Mouse (Mus musculus) heart, embryonic 11.5 days (tissue): ENCODE results near the gene B4galt1. TPM values are rescaled to one million over a fixed set of nuclear protein-coding genes. Genes with fewer than 3 reads are reported as not detected.
A peak's percentile ranks its signal among the peaks of the same experiment; 100 is the strongest.

ENCODE experiments used
- ATAC-seq: fragments of 200-750 bp; cut with Nextera tagmentation; replicated peaks from 2 replicates; pipeline ENCODE4 v1.8.0; 2017; ENCODE audit warnings: moderate library complexity; ENCODE audit not compliant: insufficient number of reproducible peaks, low FRiP score, low TSS enrichment
- H3K27ac ChIP-seq: fragments of 300-500 bp; sonication (generic); 2 replicates; pipeline ENCODE4 v1.5.1; 2014; ENCODE audit warnings: mild to moderate bottlenecking, low read depth, low read length
- H3K27me3 ChIP-seq: fragments of 300-500 bp; sonication (generic); 2 replicates; pipeline ENCODE4 v1.6.1; 2014; ENCODE audit warnings: mild to moderate bottlenecking, low read length, mixed read lengths; ENCODE audit not compliant: control insufficient read depth, insufficient read depth
- H3K36me3 ChIP-seq: fragments of 300-500 bp; sonication (generic); 2 replicates; pipeline ENCODE4 v1.6.1; 2014; ENCODE audit warnings: mild to moderate bottlenecking, low read length, moderate library complexity, mixed read lengths; ENCODE audit not compliant: control insufficient read depth, insufficient read depth
- H3K4me1 ChIP-seq: fragments of 300-500 bp; sonication (generic); 2 replicates; pipeline ENCODE4 v1.6.1; 2014; ENCODE audit warnings: low read length; ENCODE audit not compliant: control insufficient read depth, insufficient read depth
- H3K4me2 ChIP-seq: fragments of 300-500 bp; sonication (generic); 2 replicates; pipeline ENCODE4 v1.6.1; 2014; ENCODE audit warnings: mild to moderate bottlenecking, moderate library complexity
- H3K4me3 ChIP-seq: fragments of 300-500 bp; sonication (generic); 2 replicates; pipeline ENCODE4 v1.5.1; 2014; ENCODE audit warnings: low read depth, low read length
- H3K9ac ChIP-seq: fragments of 300-500 bp; sonication (generic); 2 replicates; pipeline ENCODE4 v1.6.1; 2014; ENCODE audit warnings: mild to moderate bottlenecking, low read depth, low read length, moderate library complexity
- H3K9me3 ChIP-seq: fragments of 300-500 bp; sonication (generic); replicated peaks from 2 replicates; pipeline ENCODE4 v1.6.1; 2016; ENCODE audit warnings: low read length; ENCODE audit not compliant: control insufficient read depth
- WGBS: fragments of 180-500 bp; shearing (Covaris S2); extraction: QIAGEN DNeasy Blood & Tissue Kit; methylation state at CpG from one replicate; pipeline ENCODE4 v1.1.7; 2014; ENCODE audit not compliant: insufficient replicate concordance; 5-methylcytosine and 5-hydroxymethylcytosine counted together
- polyA plus RNA-seq: library from polyadenylated mRNA; unstranded; fragments of >200 nt; fragmentation: Nextera tagmentation; extraction: Ambion mirVana; gene quantifications from 2 replicates; pipeline ENCODE4 v1.2.1, GENCODE M21; 2014

The B4galt1 gene
- polyA plus RNA-seq, 1 experiment from 2014 or later = 43.9 TPM

DNA sequence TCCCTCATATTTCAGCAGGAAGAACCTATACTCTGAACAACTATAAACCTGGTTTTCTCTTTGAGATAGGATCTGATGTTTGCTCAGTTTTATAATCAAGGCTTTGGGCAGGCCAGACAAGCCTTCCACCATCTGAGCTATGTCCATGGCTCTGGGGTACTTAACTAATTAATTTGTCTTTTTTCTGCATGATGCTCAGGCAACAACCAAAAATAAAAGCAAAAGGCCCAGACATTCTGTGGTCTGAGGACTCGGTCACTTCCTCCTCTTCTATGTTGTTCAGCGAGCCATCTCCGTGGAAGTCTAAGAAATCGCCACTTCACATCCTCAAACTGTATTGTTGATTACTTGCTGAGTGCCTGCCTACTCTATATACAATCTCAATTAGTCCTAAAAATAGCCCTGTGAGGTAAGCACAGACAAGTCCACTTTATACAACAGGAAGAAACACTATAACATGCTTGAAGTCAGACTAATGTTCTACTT, 2.0 kb downstream of the B4galt1 start:
- Histone ChIP-seq H3K27ac (peak overlapping the region; percentile 96), H3K4me2 (peak overlapping the region; percentile 69), H3K27me3 (no peaks in the 10 kb centered on the region), H3K9me3 (no peaks in the 10 kb centered on the region), H3K9ac (peak overlapping the region; percentile 91), H3K4me3 (peak overlapping the region; percentile 80), H3K4me1 (peaks cover 46% of the 10 kb centered on the region), H3K36me3 (no peaks in the 10 kb centered on the region)
- ATAC-seq = no peak
- 19% methylated on average over 4 of the region's 4 CpGs for WGBS

- Histone ChIP-seq H3K36me3 (no peaks in the 10 kb centered on the region), H3K9me3 (no peaks in the 10 kb centered on the region), H3K4me2 (peak overlapping the region; percentile 69), H3K27me3 (no peaks in the 10 kb centered on the region), H3K4me1 (peaks cover 52% of the 10 kb centered on the region), H3K27ac (peak overlapping the region; percentile 96), H3K4me3 (peak overlapping the region; percentile 80), H3K9ac (peak overlapping the region; percentile 91)
- 64% methylated on average over 6 of the region's 6 CpGs for WGBS
- ATAC-seq = no peak
These were observed 2.6 kb downstream of the B4galt1 start for GRCm38 (mm10) chr4:40851031-40851762.

GRCm38 (mm10) chr4:40850582-40850981, 3.2 kb downstream of the B4galt1 start:
- peak overlapping the region; percentile 91; the same call in 1 of the 2 replicates for H3K9ac ChIP-seq
- peaks cover 59% of the 10 kb centered on the region for H3K4me1 ChIP-seq
- peak overlapping the region; percentile 69 for H3K4me2 ChIP-seq
- 22% methylated on average over 5 of the region's 5 CpGs for WGBS
- no peaks in the 10 kb centered on the region for H3K27me3 ChIP-seq
- no peak for ATAC-seq
- no peaks in the 10 kb centered on the region for H3K36me3 ChIP-seq
- H3K27ac ChIP-seq = peak overlapping the region; percentile 96
- peak overlapping the region; percentile 80 for H3K4me3 ChIP-seq
- H3K9me3 ChIP-seq = no peaks in the 10 kb centered on the region

DNA sequence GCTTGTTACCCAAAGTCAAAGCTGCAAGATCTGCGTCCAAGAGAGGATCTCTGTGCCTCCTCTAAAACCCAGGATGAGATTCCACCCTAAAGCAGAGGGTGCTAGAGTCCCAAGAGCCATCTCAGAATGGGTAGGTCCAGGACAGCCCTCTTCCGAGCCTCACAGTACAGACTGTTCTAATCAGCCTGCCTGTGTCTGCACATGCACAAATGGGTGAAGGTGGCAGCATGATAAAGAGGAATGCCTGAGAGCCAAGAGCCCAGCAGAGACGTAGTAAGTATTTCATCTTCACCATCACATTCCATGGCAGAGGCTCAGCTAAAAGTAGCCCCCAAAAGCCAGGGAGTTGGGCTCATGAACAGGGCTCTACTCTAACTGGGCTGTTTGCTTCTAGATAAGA, 4.3 kb downstream of the B4galt1 start:
- Histone ChIP-seq H3K4me3 (no peak overlapping the region), H3K9ac (no peak overlapping the region), H3K4me1 (peaks cover 66% of the 10 kb centered on the region), H3K27ac (peak overlapping the region; percentile 54), H3K4me2 (peak overlapping the region; percentile 69), H3K27me3 (no peaks in the 10 kb centered on the region), H3K9me3 (no peaks in the 10 kb centered on the region), H3K36me3 (no peaks in the 10 kb centered on the region)
- WGBS = 47% methylated on average over 3 of the region's 3 CpGs
- no peak for ATAC-seq

- peak overlapping the region; percentile 29; the same call in 1 of the 2 replicates for H3K27ac ChIP-seq
These were observed 5.6 kb downstream of the B4galt1 start for GRCm38 (mm10) chr4:40848246-40848645.

DNA sequence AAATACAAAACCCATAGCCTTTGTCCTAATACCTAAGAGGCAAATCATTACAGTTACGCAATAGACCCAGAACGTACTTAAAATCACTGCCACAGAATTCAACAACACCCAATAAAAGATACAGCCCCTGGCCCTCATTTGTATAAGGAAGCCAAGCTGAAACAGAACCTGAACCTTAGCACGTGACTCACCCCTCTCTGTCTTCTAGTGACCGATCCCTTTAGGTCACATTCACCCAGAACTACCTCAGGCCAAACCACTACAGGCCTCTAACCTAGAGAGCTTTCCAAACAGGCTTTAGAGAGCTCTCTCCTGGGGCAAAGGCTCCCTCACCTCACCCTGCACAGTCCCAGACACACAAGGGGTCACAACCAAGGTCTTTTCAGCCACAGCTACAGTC, 6.6 kb downstream of the B4galt1 start:
- Histone ChIP-seq H3K4me2 (peak overlapping the region; percentile 24), H3K9ac (no peak overlapping the region), H3K4me1 (peaks cover 87% of the 10 kb centered on the region), H3K9me3 (no peaks in the 10 kb centered on the region), H3K27me3 (no peaks in the 10 kb centered on the region), H3K4me3 (no peak overlapping the region), H3K27ac (peak overlapping the region; percentile 75), H3K36me3 (no peaks in the 10 kb centered on the region)
- no peak for ATAC-seq
- 77% methylated on average over 4 of the region's 4 CpGs for WGBS

More at GRCm38 (mm10) chr4:40848246-40848645, 5.6 kb downstream of the B4galt1 start:
- no peaks in the 10 kb centered on the region for H3K36me3 ChIP-seq
- H3K9ac ChIP-seq = no peak overlapping the region
- H3K4me3 ChIP-seq = no peak overlapping the region
- no peaks in the 10 kb centered on the region for H3K9me3 ChIP-seq
- H3K4me2 ChIP-seq = no peak overlapping the region
- no peaks in the 10 kb centered on the region for H3K27me3 ChIP-seq
- ATAC-seq = no peak
- 89% methylated on average over 8 of the region's 8 CpGs for WGBS
- H3K4me1 ChIP-seq = peaks cover 78% of the 10 kb centered on the region

- no peak overlapping the region for H3K4me3 ChIP-seq
- no peak overlapping the region for H3K4me2 ChIP-seq
- H3K27me3 ChIP-seq = no peaks in the 10 kb centered on the region
- H3K36me3 ChIP-seq = no peaks in the 10 kb centered on the region
- H3K27ac ChIP-seq = peak overlapping the region; percentile 75
- H3K4me1 ChIP-seq = peaks cover 86% of the 10 kb centered on the region
- ATAC-seq = no peak
- no peaks in the 10 kb centered on the region for H3K9me3 ChIP-seq
- WGBS = 41% methylated on average over 7 of the region's 7 CpGs
- H3K9ac ChIP-seq = no peak overlapping the region
These were observed 7.5 kb downstream of the B4galt1 start for GRCm38 (mm10) chr4:40846143-40846931.

GRCm38 (mm10) chr4:40844811-40845751, 8.7 kb downstream of the B4galt1 start:
- peak overlapping the region; percentile 72 for H3K27ac ChIP-seq
- H3K27me3 ChIP-seq = no peaks in the 10 kb centered on the region
- H3K9me3 ChIP-seq = no peaks in the 10 kb centered on the region
- no peaks in the 10 kb centered on the region for H3K36me3 ChIP-seq
- peak; percentile 36; the same call in 1 of the 2 replicates for ATAC-seq
- H3K9ac ChIP-seq = no peak overlapping the region
- no peak overlapping the region for H3K4me3 ChIP-seq
- H3K4me1 ChIP-seq = peaks cover 82% of the 10 kb centered on the region
- 38% methylated on average over 12 of the region's 12 CpGs for WGBS
- peak overlapping the region; percentile 17 for H3K4me2 ChIP-seq
